Mouse (Mus musculus) C2C12 (cell line): ENCODE data around the gene Cdc7. TPM values are rescaled to one million over a fixed set of nuclear protein-coding genes. Genes with fewer than 3 reads are reported as not detected.
"Not testable (repeated sequence)": the region's sequence is repeated elsewhere in the genome, so short reads cannot be mapped to it uniquely, and the experiment has no call there.

Experiments
- H3K27me3 ChIP-seq: one replicate; pipeline ENCODE4 v1.6.1; 2011; ENCODE audit not compliant: control insufficient read depth, insufficient read depth, insufficient read length
- H3K36me3 ChIP-seq: one replicate; pipeline ENCODE4 v1.6.1; 2011; ENCODE audit not compliant: control insufficient read depth, insufficient read depth
- H3K4me3 ChIP-seq: one replicate; pipeline ENCODE4 v1.5.1; 2011; ENCODE audit warnings: mild to moderate bottlenecking, control low read depth; ENCODE audit not compliant: poor library complexity, insufficient read depth, severe bottlenecking
- H3K79me2 ChIP-seq: one replicate; pipeline ENCODE4 v1.6.1; 2011; ENCODE audit not compliant: control insufficient read depth, insufficient read depth
- H3K79me3 ChIP-seq: one replicate; pipeline ENCODE4 v1.6.1; 2011; ENCODE audit warnings: low read depth, control low read depth
- H3ac ChIP-seq: one replicate; pipeline ENCODE3; 2011; ENCODE audit warnings: low read depth; ENCODE audit not compliant: control insufficient read depth, insufficient read length
- CEBPB ChIP-seq: IDR thresholded peaks from one replicate; pipeline ENCODE4 v1.6.1; 2011; ENCODE audit warnings: low read depth, mild to moderate bottlenecking, control low read depth, moderate library complexity
- CTCF ChIP-seq: IDR thresholded peaks from one replicate; pipeline ENCODE4 v1.5.1; 2011; ENCODE audit not compliant: control insufficient read depth, insufficient read depth, insufficient read length
- FOSL1 ChIP-seq: IDR thresholded peaks from one replicate; pipeline ENCODE4 v1.8.0; 2011; ENCODE audit warnings: mild to moderate bottlenecking, low read length; ENCODE audit not compliant: poor library complexity, insufficient read depth, severe bottlenecking
- MAX ChIP-seq: IDR thresholded peaks from one replicate; pipeline ENCODE4 v1.6.1; 2011; ENCODE audit warnings: mild to moderate bottlenecking, control low read depth
- MYOD1 ChIP-seq: IDR thresholded peaks from one replicate; pipeline ENCODE4 v1.6.1; 2011; ENCODE audit warnings: low read depth; ENCODE audit not compliant: control insufficient read depth, insufficient read length
- MYOG ChIP-seq: IDR thresholded peaks from one replicate; pipeline ENCODE4 v1.6.1; 2011; ENCODE audit not compliant: control insufficient read depth, insufficient read length; ENCODE audit errors: extremely low read depth
- USF1 ChIP-seq: IDR thresholded peaks from one replicate; pipeline ENCODE4 v1.6.1; 2011; ENCODE audit warnings: low read depth, mild to moderate bottlenecking, control low read depth, moderate library complexity
- polyA plus RNA-seq: library from polyadenylated mRNA; unstranded; fragments of >200 nt; fragmentation: generic; extraction: Trizol; gene quantifications from one replicate; pipeline ENCODE4 v1.2.1, GENCODE M21; 2012; ENCODE audit warnings: missing spikeins

Cdc7 gene
- polyA plus RNA-seq, 1 experiment, result 5.5 TPM

DNA sequence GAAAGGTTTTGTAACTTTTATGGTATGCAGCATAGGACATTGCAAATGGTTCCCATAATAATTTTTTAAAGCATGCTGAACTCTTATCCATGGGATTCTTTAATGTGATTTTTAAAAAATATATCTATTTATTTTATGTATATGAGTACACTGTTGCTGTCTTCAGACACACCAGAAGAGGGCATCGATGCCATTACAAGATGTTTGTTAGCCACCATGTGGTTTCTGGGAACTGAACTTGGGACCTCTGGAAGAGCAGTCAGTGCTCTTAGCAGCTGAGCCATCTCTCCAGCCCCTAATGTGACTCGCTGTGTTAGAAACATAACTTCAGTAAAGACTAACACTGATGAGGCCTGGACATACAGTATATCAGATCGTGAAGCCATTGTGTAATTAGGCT, 2.3 kb downstream of the Cdc7 start:
- Histone ChIP-seq H3K79me2 (peaks cover 39% of the 10 kb centered on the region), H3K79me3 (peaks cover 27% of the 10 kb centered on the region), H3K4me3 (no peak overlapping the region), H3ac (no peak overlapping the region), H3K27me3 (no peaks in the 10 kb centered on the region), H3K36me3 (peaks cover 45% of the 10 kb centered on the region)
- TF ChIP-seq CTCF (no peak), FOSL1 (no peak), USF1 (no peak), MYOD1 (no peak), MYOG (no peak)

GRCm38 (mm10) chr5:106967578-106967977, 3.5 kb downstream of the Cdc7 start:
- H3K27me3 ChIP-seq, result no peaks in the 10 kb centered on the region

GRCm38 (mm10) chr5:106973883-106974282, 9.8 kb downstream of the Cdc7 start:
- Histone ChIP-seq H3K27me3 (no peaks in the 10 kb centered on the region), H3K79me3 (no peaks in the 10 kb centered on the region), H3K79me2 (no peaks in the 10 kb centered on the region), H3K36me3 (peaks cover 87% of the 10 kb centered on the region), H3K4me3 (no peak overlapping the region), H3ac (no peak overlapping the region)
- TF ChIP-seq CEBPB (no peak), MYOG (no peak), USF1 (no peak)

More at GRCm38 (mm10) chr5:106967578-106967977, 3.5 kb downstream of the Cdc7 start:
- Histone ChIP-seq H3K4me3 (no peak overlapping the region), H3K79me2 (peaks cover 39% of the 10 kb centered on the region), H3K79me3 (peaks cover 27% of the 10 kb centered on the region), H3ac (no peak overlapping the region), H3K36me3 (peaks cover 57% of the 10 kb centered on the region)
- no peak for TF ChIP-seq CTCF
- TF ChIP-seq MYOD1, result no peak
- no peak for TF ChIP-seq FOSL1
- TF ChIP-seq MAX, result no peak
- TF ChIP-seq MYOG, result no peak
- no peak for TF ChIP-seq USF1
- no peak for TF ChIP-seq CEBPB

- TF ChIP-seq USF1 (no peak), FOSL1 (no peak), MYOD1 (no peak), MAX (no peak)
Measured at GRCm38 (mm10) chr5:106979156-106979555, 15.0 kb downstream of the Cdc7 start.

GRCm38 (mm10) chr5:106982298-106982952, 18.3 kb downstream of the Cdc7 start:
- Histone ChIP-seq H3K36me3 (peaks cover 61% of the 10 kb centered on the region), H3ac (no peak overlapping the region), H3K79me3 (no peaks in the 10 kb centered on the region), H3K79me2 (no peaks in the 10 kb centered on the region), H3K27me3 (no peaks in the 10 kb centered on the region), H3K4me3 (no peak overlapping the region)
- no peak for TF ChIP-seq USF1
- no peak for TF ChIP-seq MAX
- no peak for TF ChIP-seq CEBPB
- no peak for TF ChIP-seq MYOD1
- no peak for TF ChIP-seq MYOG
- no peak for TF ChIP-seq CTCF
- no peak for TF ChIP-seq FOSL1

More at GRCm38 (mm10) chr5:106979156-106979555, 15.0 kb downstream of the Cdc7 start:
- Histone ChIP-seq H3K4me3 (no peak overlapping the region), H3K27me3 (no peaks in the 10 kb centered on the region), H3K79me3 (no peaks in the 10 kb centered on the region), H3ac (no peak overlapping the region), H3K79me2 (no peaks in the 10 kb centered on the region), H3K36me3 (peaks cover 74% of the 10 kb centered on the region)

GRCm38 (mm10) chr5:106984934-106985333, 20.8 kb downstream of the Cdc7 start:
- H3K36me3 ChIP-seq, result peaks cover 45% of the 10 kb centered on the region
- H3ac ChIP-seq, H3K4me3 ChIP-seq, H3K27me3 ChIP-seq, H3K79me2 ChIP-seq, H3K79me3 ChIP-seq: not testable (repeated sequence)
